Mouse (Mus musculus) spleen, adult 10 weeks (tissue): ENCODE data around the gene Bcl2l10. TPM values are rescaled to one million over a fixed set of nuclear protein-coding genes. Genes with fewer than 3 reads are reported as not detected.

Source experiments
- polyA plus RNA-seq: library from polyadenylated mRNA; stranded (reverse); fragments of 350-450 nt; fragmentation: Illumina TruSeq; extraction: RNeasy Lipid Tissue Mini Kit (QIAGEN cat#74804); gene quantifications from one replicate; pipeline ENCODE4 v1.2.3, GENCODE M21; 2015; ENCODE audit warnings: low replicate concordance; ENCODE audit not compliant: insufficient read depth

Gene Bcl2l10
- polyA plus RNA-seq, result not detected

DNA sequence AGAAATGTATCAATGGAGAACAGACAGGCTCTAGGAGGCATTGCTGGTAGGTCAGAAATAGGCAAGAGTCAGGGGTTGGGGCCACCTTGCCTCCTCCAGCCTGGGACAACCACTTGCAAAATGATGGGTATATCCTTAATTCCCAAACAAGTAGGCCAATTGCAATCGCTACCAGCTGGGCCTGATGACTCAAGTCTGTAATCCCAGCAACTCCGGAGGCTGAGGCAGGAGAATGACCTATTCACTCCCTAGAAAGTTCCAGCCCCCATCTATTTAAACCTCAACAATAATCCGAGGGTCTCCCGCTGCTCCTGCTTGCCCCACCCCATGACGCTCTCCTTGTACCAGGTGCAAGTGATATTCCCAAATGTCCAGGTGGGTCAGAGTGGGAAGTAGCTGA is at the start of gene Bcl2l10:
Bcl2l10 (plus strand) TSS at position 301 of the 400 bp plus-strand sequence.

DNA sequence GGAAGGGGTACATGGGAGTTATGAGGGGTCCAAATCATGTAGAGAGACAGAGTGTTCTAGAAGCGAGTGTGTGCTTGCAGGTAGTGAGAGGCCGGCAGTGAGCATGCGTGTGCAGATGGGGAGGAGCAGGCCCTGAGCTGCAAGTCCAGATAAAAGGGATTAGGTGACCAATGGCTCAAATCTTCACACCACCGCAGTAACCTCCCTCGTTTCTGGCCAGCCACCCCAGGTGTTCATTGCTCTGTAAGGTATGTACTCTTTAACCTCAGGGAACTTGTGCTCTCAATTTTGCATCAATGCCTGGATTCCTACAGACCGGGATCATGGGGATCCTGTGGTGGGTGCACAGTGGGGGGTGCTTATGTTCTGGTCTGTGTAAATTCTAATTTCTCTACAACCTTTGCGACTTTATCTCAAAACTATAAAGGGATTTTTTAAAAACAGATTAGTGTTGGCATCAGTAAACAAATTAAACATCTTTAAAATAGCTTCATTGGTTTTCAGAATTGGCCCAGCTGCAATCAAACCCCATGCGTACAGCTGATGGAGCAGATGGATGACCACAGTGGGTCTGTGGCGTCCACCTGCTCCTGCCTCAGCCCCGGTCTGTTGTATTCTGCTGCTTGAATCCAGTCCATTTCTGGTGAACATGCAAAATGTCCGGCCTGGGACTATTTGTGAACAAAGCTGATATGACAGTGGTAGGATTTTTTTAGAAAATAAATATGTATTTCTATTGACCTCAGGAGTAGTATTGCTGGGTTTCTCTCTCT is 41.2 kb upstream of the Bcl2l10 start, which contains the start of gene Gnb5:
Gnb5 (plus strand) TSS at position 163 of the 773 bp plus-strand sequence.

Other genes with a start within 250 kb of the Bcl2l10 start
- gene Myo5c, start 115.7 kb upstream of the Bcl2l10 start, polyA plus RNA-seq, result 0.22 TPM
- gene Gnb5, start 41.5 kb upstream of the Bcl2l10 start, polyA plus RNA-seq, result 3.3 TPM
- gene Mapk6, start 62.2 kb downstream of the Bcl2l10 start, polyA plus RNA-seq, result 37.1 TPM
- gene Leo1, start 93.8 kb downstream of the Bcl2l10 start, polyA plus RNA-seq, result 19.2 TPM
- gene Tmod3, start 211.9 kb downstream of the Bcl2l10 start, polyA plus RNA-seq, result 162 TPM